Mouse (Mus musculus): ENCODE data around the gene Rab39. TPM values are rescaled to one million over a fixed set of nuclear protein-coding genes. Genes with fewer than 3 reads are reported as not detected.

Rab39 gene
- 0.18 TPM for total RNA-seq (2023)

DNA sequence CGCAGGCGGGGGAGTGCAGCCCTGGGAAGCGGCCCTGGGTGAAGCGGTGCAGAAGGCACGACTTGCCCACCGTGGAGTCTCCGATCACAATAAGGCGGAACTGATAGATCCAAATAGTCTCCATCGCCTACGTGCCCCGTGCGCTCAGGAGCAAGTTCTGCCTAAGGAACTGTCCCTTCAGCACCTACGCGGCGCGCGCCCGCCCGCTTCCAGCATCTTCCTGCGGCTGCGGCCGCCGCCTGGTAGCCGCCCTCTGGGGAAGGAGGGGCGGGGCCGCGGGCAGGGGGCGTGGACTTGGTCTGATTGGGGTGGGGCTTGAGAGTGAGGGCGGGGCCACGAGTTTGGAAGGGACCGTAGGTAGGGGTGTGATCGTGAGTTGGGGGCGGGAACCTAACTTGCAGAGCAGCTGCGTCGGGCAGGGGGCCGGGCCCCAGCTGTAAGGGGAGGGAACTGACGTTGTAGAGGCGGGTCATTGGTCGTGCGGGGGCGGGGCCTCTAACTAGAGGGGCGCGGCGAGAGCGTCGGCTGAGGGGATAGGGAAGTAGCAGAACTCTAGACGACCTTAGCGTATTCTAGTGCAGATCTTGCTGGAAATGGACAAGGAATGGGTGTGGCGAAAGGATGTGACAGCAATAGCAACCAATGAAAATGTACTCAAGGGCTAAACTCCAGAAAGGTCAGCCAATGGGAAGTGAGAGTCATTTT, at the start of gene Rab39:
Gene Rab39, minus strand, starts transcription at position 241 of the 705 bp plus-strand sequence.

GRCm38 (mm10) chr9:53669680-53670219, 36.3 kb downstream of the Rab39 start, which contains the start of gene Cul5:
Gene Cul5, minus strand, starts transcription at chr9:53670014.

Other genes starting within 250 kb of the Rab39 start
- 52.6 TPM for gene Atm, start 169.5 kb downstream of the Rab39 start, total RNA-seq (2023)
- gene Npat, start 169.2 kb downstream of the Rab39 start, total RNA-seq (2023) = 22.2 TPM
- gene Acat1, start 95.8 kb downstream of the Rab39 start, total RNA-seq (2023) = 23.8 TPM
- 34.6 TPM for gene Cul5, start 36.2 kb downstream of the Rab39 start, total RNA-seq (2023)
- 10.2 TPM for gene Slc35f2, start 65.3 kb upstream of the Rab39 start, total RNA-seq (2023)
- not detected for gene Sln, start 143.9 kb upstream of the Rab39 start, total RNA-seq (2023)